Mouse (Mus musculus) gastrocnemius, postnatal 25 days (tissue): Measurements from ENCODE around the gene Dmwd. TPM values are rescaled to one million over a fixed set of nuclear protein-coding genes. Genes with fewer than 3 reads are reported as not detected.
"Not testable (repeated sequence)": the region's sequence is repeated elsewhere in the genome, so short reads cannot be mapped to it uniquely, and the experiment has no call there.

Experiments
- DNase-seq: peaks from one replicate; pipeline ENCODE4 v3.0.0; 2022
- total RNA-seq, 2 experiments: library from RNA; stranded (reverse); gene quantifications; 1 replicate in 1 of 2; 2 replicates in 1 of 2; pipeline ENCODE4 v1.2.3; 2021

Dmwd gene
- total RNA-seq, 2 experiments from 2014 or later = 22.4 to 22.7 TPM

DNA sequence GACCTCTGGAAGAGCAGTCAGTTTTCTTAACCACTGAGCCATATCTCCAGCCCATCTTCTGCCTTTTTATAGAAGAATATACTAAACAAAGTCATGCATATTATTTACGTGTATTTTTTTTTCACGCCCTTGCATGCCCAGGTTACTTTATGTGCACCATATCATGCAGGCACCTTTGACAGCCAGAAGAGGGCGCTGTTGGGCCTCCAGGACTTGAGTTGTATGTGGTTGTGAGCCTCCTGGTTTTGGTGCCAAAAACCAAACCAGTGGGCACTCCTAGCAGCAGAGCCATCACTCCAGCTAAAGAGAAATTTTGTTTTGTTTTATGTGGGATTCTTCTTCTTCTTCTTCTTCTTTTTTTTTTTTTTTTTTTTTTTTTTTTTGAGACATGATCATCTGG lies 6.5 kb upstream of the Dmwd start:
- DNase-seq = no peak

DNA sequence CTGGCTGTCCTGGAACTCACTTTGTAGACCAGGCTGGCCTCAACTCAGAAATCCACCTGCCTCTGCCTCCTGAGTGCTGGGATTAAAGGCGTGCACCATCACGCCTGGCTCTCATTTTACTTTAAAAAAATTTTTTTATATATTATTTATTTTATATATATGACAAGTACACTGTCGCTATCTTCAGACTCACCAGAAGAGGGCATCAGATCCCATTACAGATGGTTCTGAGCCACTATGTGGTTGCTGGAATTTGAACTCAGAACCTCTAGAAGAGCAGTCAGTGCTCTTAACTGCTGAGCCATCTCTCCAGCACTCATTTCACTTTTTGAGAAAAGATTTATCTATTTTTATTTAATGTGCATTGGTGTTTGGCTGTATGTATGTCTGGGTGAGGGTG lies 5.0 kb upstream of the Dmwd start:
- DNase-seq = not testable (repeated sequence)

DNA sequence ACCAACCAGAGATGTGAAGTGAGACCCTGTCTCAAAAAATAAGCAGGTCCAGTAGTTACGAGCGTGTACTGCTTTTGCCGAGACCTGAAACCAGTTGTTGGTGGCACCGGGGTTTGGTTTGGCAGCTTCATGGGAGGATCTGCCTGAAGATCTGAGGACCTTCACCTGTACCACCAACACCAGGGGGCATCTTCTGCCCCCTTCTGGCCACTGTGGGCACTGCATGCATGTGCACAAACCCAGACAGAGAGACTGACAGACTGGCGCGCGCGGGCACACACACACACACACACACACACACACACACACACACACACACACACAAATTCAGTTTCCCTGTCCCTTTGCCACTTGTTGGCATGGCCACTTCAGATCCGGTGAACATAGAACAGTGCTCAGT lies 2.5 kb upstream of the Dmwd start:
- no peak for DNase-seq

DNA sequence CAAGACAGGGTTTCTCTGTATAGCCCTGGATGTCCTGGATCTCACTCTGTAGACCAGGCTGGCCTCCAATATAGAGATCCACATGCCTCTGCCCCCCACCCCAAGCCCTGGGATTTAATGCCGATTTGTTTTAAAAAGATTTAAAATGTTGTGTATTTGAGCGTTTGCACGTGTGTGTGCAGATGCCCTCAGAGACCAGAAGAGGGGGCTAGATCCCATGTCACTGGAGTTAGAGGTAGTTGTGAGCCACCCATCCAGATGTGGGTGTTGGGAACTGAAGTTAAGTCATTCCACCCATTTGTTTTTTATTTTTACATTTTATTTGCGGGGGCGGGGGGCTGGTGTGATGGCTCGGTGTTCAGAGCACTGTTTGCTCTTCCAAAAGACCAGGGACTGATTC lies 1.5 kb upstream of the Dmwd start:
- no peak for DNase-seq

DNA sequence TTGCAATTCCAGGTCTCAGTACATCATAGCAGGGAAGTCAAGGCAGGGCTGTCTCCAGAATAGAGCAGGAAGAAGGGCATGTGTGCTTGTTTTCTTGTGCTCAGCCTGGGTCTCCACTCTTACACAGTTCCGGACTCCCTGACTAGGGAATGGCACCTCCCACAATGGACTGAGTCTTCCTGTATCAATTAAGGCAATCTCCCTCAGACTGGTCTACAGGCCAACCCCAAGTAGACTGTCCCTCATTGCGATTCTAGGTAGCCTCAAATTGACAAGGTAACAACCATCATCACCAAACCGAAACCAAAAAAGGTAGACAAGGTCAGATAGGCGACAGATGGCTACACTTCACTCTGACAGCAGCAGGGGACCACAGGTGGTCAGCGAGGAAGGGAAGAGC lies 796 bp upstream of the Dmwd start:
- no peak for DNase-seq

GRCm38 (mm10) chr7:19076586-19076991 lies 562 bp downstream of the Dmwd start:
- no peak for DNase-seq

- DNase-seq = peak; percentile 41
Measured at GRCm38 (mm10) chr7:19077761-19078160, 1.7 kb downstream of the Dmwd start.

- no peak for DNase-seq
Measured at GRCm38 (mm10) chr7:19078732-19079131, 2.7 kb downstream of the Dmwd start.

DNA sequence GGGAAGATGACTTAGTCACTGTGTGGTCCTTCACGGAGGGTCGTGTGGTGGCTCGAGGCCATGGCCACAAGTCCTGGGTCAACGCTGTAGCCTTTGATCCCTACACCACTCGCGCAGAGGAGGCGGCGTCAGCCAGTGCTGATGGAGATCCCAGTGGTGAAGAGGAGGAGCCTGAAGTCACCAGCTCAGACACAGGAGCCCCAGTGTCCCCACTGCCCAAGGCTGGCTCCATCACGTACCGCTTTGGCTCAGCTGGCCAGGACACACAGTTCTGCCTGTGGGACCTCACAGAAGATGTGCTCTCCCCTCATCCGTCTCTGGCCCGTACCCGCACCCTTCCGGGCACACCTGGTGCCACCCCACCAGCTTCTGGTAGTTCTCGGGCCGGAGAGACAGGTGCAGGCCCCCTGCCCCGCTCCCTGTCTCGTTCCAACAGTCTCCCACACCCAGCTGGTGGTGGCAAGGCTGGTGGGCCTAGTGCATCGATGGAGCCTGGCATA lies 4.5 kb downstream of the Dmwd start:
- no peak for DNase-seq

- DNase-seq = no peak
Measured at GRCm38 (mm10) chr7:19082171-19082570, 6.1 kb downstream of the Dmwd start.

- DNase-seq = peak; percentile 91
Measured at GRCm38 (mm10) chr7:19083096-19083495, 7.1 kb downstream of the Dmwd start.

DNA sequence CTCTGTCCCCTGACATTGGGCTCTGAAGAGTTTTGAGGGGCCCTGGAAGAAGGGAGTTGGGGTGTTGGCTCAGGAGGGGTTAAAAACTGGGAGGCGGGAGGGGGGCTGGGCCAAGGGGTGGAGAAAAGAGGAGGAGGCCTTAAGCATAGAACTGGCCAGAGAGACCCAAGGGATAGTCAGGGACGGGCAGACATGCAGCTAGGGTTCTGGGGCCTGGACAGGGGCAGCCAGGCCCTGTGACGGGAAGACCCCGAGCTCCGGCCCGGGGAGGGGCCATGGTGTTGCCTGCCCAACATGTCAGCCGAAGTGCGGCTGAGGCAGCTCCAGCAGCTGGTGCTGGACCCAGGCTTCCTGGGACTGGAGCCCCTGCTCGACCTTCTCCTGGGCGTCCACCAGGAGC lies 7.7 kb downstream of the Dmwd start, which contains the start of gene Dmpk:
Gene Dmpk, plus strand, starts transcription at position 149 of the 400 bp plus-strand sequence.
- DNase-seq = peak; percentile 65

DNA sequence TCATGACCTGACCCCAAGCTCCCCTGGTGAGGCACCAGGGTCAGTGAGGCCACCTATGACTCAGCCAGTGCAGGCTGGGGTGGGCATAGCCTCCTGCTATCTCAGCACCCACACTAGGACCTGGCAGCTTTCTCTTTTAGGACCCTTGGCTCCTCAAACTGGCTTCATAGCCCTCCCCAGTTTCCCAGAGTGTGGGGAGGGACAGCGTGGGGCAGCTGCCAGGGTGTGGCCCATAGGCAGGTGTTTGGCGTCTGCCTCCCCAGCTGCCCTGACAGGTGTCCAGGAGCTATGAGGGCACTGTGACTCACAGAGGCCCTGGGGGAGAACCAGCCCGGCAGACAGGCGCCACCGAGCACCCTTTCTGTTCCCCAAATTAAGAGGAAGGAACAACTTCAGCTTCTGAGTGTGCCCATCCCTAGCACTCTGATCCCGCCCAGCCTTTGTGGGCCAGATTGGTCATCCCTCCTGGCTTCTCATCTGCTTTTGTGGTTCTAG lies 8.3 kb downstream of the Dmwd start:
- peak; percentile 80 for DNase-seq

GRCm38 (mm10) chr7:19084921-19085473 lies 9.0 kb downstream of the Dmwd start:
- no peak for DNase-seq

DNA sequence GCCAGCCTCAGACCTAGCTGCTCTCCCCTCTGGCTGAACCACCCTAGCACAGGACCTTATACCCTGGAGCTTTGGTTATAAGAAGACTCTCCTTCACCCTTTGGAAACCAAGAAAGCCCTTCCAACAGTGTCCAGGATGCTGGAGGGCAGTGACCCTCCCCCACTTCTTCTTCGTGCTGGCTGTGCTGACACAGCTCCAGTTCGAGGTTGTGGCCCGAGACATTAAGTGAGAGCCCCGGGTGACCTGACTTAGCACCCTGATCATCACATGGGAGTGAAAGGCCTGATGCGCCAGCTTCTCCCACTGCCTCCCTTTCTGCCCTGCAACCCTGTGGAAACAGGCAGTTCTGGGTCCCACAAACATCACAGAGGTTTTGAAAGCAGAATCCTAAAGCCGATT lies 9.5 kb downstream of the Dmwd start:
- DNase-seq = no peak

- DNase-seq = peak; percentile 48
Measured at GRCm38 (mm10) chr7:19086042-19086441, 10.0 kb downstream of the Dmwd start.

GRCm38 (mm10) chr7:19086760-19087159 lies 10.7 kb downstream of the Dmwd start:
- no peak for DNase-seq

GRCm38 (mm10) chr7:19088813-19089212 lies 12.8 kb downstream of the Dmwd start:
- DNase-seq = peak; percentile 54

DNA sequence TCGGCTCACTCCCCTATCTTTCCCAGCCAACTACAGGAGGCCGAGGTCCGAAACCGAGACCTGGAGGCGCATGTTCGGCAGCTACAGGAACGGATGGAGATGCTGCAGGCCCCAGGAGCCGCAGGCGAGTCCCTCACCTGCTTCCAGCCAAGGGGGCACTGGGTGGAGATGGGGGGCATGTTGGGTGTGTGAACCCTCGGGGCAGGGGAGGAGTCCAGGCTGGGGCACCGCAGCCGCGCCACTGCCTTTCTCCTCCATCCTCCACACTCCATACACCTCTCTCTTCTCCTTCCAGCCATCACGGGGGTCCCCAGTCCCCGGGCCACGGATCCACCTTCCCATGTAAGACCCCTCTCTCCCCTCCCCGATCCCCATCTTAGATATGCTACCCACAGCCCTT lies 15.9 kb downstream of the Dmwd start:
- DNase-seq = no peak

GRCm38 (mm10) chr7:19092381-19093173 lies 16.6 kb downstream of the Dmwd start:
- DNase-seq = peak; percentile 71

DNA sequence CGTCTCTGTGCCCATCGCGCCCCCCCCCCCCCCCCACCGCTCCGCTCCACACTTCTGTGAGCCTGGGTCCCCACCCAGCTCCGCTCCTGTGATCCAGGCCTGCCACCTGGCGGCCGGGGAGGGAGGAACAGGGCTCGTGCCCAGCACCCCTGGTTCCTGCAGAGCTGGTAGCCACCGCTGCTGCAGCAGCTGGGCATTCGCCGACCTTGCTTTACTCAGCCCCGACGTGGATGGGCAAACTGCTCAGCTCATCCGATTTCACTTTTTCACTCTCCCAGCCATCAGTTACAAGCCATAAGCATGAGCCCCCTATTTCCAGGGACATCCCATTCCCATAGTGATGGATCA lies 17.1 kb downstream of the Dmwd start:
- DNase-seq = peak; percentile 85

DNA sequence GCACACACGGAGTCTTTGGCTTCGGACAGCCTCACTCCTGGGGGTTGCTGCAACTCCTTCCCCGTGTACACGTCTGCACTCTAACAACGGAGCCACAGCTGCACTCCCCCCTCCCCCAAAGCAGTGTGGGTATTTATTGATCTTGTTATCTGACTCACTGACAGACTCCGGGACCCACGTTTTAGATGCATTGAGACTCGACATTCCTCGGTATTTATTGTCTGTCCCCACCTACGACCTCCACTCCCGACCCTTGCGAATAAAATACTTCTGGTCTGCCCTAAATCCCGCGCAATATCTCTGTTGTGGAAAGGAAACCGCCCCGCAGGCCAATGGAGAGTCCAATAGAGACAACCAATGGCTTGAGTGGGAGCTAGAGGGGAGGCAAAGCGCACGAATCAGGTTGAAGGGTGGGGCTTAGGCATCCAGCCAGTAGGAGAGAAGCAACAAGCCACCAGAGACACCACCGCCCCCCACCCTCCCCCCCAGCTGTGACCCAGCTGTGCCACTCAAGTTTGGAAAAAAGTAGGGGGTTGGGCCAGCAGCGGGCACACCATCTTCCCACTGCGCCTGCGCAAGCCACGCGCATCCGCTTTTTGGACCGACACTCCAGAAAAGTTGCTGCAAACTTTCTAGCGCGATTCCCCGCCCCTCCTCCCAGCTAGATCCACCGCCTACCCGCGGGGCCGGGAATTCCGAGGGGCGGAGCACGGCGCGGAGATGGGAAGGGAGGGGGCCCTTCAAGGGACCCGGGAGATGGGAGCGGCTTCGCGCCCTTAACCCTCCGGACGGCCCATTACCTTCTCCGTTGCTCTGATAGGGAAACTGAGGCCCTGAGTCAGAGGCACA lies 17.7 kb downstream of the Dmwd start:
- peak; percentile 96 for DNase-seq

DNA sequence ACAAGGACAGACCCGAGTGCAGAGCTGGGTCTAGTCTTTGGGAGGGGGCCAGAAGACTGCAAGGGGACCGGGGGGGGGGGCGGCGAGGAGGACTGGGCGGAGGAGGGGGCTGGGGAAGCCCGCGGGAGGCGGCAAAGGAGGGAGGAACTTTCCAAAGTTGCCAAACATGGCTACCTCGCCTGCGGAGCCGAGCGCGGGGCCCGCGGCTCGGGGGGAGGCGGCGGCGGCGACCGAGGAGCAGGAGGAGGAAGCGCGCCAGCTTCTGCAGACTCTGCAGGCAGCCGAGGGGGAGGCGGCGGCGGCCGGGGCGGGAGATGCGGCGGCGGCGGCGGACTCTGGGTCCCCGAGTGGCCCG lies 18.4 kb downstream of the Dmwd start, which contains the start of gene Six5:
Gene Six5, plus strand, starts transcription at position 124 of the 355 bp plus-strand sequence.
- no peak for DNase-seq
